Mouse (Mus musculus): Measurements from ENCODE around the gene Sox5. TPM values are rescaled to one million over a fixed set of nuclear protein-coding genes. Genes with fewer than 3 reads are reported as not detected.

Sox5 gene
- polyA plus RNA-seq, 1 experiment from 2014 or later = 19.9 TPM

DNA sequence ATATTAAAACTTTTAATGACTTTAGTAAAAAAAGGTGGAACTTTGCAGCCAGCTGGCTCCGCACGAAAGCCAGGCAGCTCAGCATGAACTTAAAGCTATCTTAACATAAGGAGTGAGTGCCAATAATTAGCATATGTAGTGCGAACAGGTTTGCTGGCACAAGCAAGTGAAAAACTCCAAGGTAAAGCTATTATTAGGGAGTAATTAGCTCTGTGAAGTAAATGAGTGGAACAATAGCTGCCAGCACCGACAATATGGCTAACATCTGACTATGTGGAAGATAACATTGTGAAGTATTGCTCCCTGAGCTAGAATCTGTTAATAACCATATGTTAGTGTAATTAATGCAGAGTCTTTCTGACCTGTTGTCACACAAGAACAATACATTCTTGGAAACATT is 786.7 kb downstream of the Sox5 start:
- peaks cover 6% of the 10 kb centered on the region for H3K4me1 ChIP-seq (replicated peaks)
- H3K27me3 ChIP-seq (replicated peaks) = no peaks in the 10 kb centered on the region
- WGBS = 59% methylated on average over 4 of the region's 4 CpGs
- H3K9ac ChIP-seq = no peak overlapping the region
- ATAC-seq (ENCODE audit: insufficient number of reproducible peaks, low FRiP score) = no peak
- no peak overlapping the region for H3K4me2 ChIP-seq
- no peak overlapping the region for H3K27ac ChIP-seq (ENCODE audit: poor library complexity, severe bottlenecking)
- H3K36me3 ChIP-seq = no peaks in the 10 kb centered on the region
- H3K9me3 ChIP-seq (replicated peaks) = no peaks in the 10 kb centered on the region
- H3K4me3 ChIP-seq = no peak overlapping the region

- peak; percentile 36; the same call in 1 of the 2 replicates for ATAC-seq (ENCODE audit: insufficient number of reproducible peaks, low FRiP score)
- H3K27ac ChIP-seq (ENCODE audit: poor library complexity, severe bottlenecking) = no peak overlapping the region
- no peaks in the 10 kb centered on the region for H3K27me3 ChIP-seq (replicated peaks)
- H3K4me2 ChIP-seq = no peak overlapping the region
- no peaks in the 10 kb centered on the region for H3K9me3 ChIP-seq (replicated peaks)
- H3K36me3 ChIP-seq = no peaks in the 10 kb centered on the region
- no peaks in the 10 kb centered on the region for H3K4me1 ChIP-seq (replicated peaks)
- H3K9ac ChIP-seq = no peak overlapping the region
- H3K4me3 ChIP-seq = no peak overlapping the region
These were observed 794.2 kb downstream of the Sox5 start for GRCm38 (mm10) chr6:143987548-143987947.

GRCm38 (mm10) chr6:143980131-143980530 is 801.6 kb downstream of the Sox5 start:
- no peak for ATAC-seq (ENCODE audit: insufficient number of reproducible peaks, low FRiP score)
- no peak overlapping the region for H3K4me2 ChIP-seq
- H3K9me3 ChIP-seq (replicated peaks) = no peaks in the 10 kb centered on the region
- H3K36me3 ChIP-seq = no peaks in the 10 kb centered on the region
- H3K4me1 ChIP-seq (replicated peaks) = no peaks in the 10 kb centered on the region
- no peak overlapping the region for H3K27ac ChIP-seq (ENCODE audit: poor library complexity, severe bottlenecking)
- no peak overlapping the region for H3K9ac ChIP-seq
- H3K27me3 ChIP-seq (replicated peaks) = no peaks in the 10 kb centered on the region
- H3K4me3 ChIP-seq = no peak overlapping the region
- 93% methylated on average over 8 of the region's 8 CpGs for WGBS

DNA sequence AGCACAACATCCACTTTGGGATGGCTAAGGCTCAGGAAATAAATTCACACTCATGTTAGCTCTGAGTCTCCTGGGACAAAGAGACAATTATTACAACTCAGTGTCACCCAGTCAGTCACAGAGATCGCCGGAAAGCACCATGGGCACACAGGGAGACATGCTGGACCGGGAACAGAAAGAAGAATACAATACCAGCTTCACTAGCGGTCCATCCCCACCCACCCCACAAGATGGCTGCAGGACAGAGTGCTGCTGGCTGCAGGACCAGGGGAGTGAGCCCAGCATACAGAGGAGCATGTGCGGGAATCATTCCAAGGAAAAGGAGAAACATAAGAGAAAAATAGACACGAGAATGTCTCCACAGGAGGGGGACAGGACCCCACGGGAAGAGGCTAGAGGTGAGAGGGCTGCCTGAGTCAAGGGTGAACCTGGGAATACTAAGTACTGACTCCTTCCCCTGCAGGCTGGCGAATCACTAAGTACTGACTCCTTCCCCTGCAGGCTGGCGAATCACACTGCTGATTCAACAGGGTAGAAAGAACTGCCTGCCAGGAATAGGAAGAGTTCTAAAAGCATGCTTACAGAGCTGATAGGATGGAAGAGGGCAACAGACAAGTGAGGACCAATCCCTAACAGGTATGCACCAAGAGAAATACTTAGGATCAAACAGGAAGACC is 813.9 kb downstream of the Sox5 start:
- Histone ChIP-seq H3K27me3 (replicated peaks) (no peaks in the 10 kb centered on the region), H3K9me3 (replicated peaks) (0 out of 2 replicates have a peak, but pooled peaks cover 2% of the 10 kb centered on the region), H3K4me2 (no peak overlapping the region), H3K4me1 (replicated peaks) (no peaks in the 10 kb centered on the region), H3K36me3 (no peaks in the 10 kb centered on the region), H3K27ac (ENCODE audit: poor library complexity, severe bottlenecking) (no peak overlapping the region), H3K9ac (no peak overlapping the region), H3K4me3 (no peak overlapping the region)
- no peak for ATAC-seq (ENCODE audit: insufficient number of reproducible peaks, low FRiP score)
- WGBS = 69% methylated on average over 9 of the region's 9 CpGs

DNA sequence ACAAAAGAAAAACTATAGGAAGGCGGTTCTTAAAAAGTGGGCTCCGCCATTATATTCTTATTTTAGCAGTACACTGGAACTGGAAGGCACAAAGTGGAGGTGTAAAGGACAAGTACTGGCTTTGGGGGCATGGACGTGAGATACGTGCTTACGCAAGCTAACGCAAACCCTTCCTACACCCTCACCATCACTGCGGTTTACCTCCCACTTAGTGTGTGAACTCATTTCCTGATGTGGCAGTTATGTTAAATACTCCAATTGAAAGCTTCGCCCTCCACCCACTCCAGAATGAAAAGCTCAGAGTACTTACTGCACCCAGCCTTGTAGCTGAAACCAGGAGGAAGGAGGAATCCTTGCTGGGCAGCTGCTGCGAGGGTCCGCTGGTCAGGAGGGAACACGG is 821.3 kb downstream of the Sox5 start:
- Histone ChIP-seq H3K9ac (no peak overlapping the region), H3K4me1 (replicated peaks) (no peaks in the 10 kb centered on the region), H3K9me3 (replicated peaks) (0 out of 2 replicates have a peak, but pooled peaks cover 2% of the 10 kb centered on the region), H3K4me3 (no peak overlapping the region), H3K27ac (ENCODE audit: poor library complexity, severe bottlenecking) (no peak overlapping the region), H3K27me3 (replicated peaks) (no peaks in the 10 kb centered on the region), H3K36me3 (peaks cover 4% of the 10 kb centered on the region; the same call in 1 of the 2 replicates), H3K4me2 (no peak overlapping the region)
- 94% methylated on average over 11 of the region's 11 CpGs for WGBS
- no peak for ATAC-seq (ENCODE audit: insufficient number of reproducible peaks, low FRiP score)

- H3K27me3 ChIP-seq (replicated peaks) = no peaks in the 10 kb centered on the region
- H3K4me2 ChIP-seq = no peak overlapping the region
- peaks cover 4% of the 10 kb centered on the region; the same call in 1 of the 2 replicates for H3K36me3 ChIP-seq
- H3K27ac ChIP-seq (ENCODE audit: poor library complexity, severe bottlenecking) = no peak overlapping the region
- H3K4me1 ChIP-seq (replicated peaks) = no peaks in the 10 kb centered on the region
- H3K9me3 ChIP-seq (replicated peaks) = 0 out of 2 replicates have a peak, but pooled peaks cover 2% of the 10 kb centered on the region
- 76% methylated on average over 8 of the region's 8 CpGs for WGBS
- ATAC-seq (ENCODE audit: insufficient number of reproducible peaks, low FRiP score) = no peak
- H3K9ac ChIP-seq = no peak overlapping the region
- no peak overlapping the region for H3K4me3 ChIP-seq
These were observed 821.7 kb downstream of the Sox5 start for GRCm38 (mm10) chr6:143960081-143960480.

GRCm38 (mm10) chr6:143958372-143958771 is 823.4 kb downstream of the Sox5 start:
- ATAC-seq (ENCODE audit: insufficient number of reproducible peaks, low FRiP score) = no peak
- peaks cover 4% of the 10 kb centered on the region; the same call in 1 of the 2 replicates for H3K36me3 ChIP-seq
- no peaks in the 10 kb centered on the region for H3K27me3 ChIP-seq (replicated peaks)
- H3K9me3 ChIP-seq (replicated peaks) = no peaks in the 10 kb centered on the region
- H3K4me2 ChIP-seq = no peak overlapping the region
- 71% methylated on average over 7 of the region's 7 CpGs for WGBS
- no peak overlapping the region for H3K27ac ChIP-seq (ENCODE audit: poor library complexity, severe bottlenecking)
- no peak overlapping the region for H3K9ac ChIP-seq
- H3K4me3 ChIP-seq = no peak overlapping the region
- no peaks in the 10 kb centered on the region for H3K4me1 ChIP-seq (replicated peaks)

GRCm38 (mm10) chr6:143957063-143957462 is 824.7 kb downstream of the Sox5 start:
- no peak for ATAC-seq (ENCODE audit: insufficient number of reproducible peaks, low FRiP score)
- Histone ChIP-seq H3K4me3 (no peak overlapping the region), H3K27ac (ENCODE audit: poor library complexity, severe bottlenecking) (no peak overlapping the region), H3K36me3 (peaks cover 4% of the 10 kb centered on the region; the same call in 1 of the 2 replicates), H3K4me2 (no peak overlapping the region), H3K9me3 (replicated peaks) (no peaks in the 10 kb centered on the region), H3K27me3 (replicated peaks) (no peaks in the 10 kb centered on the region), H3K4me1 (replicated peaks) (no peaks in the 10 kb centered on the region), H3K9ac (no peak overlapping the region)
- whole genome bisulfite sequencing = 71% methylated on average over 5 of the region's 5 CpGs

DNA sequence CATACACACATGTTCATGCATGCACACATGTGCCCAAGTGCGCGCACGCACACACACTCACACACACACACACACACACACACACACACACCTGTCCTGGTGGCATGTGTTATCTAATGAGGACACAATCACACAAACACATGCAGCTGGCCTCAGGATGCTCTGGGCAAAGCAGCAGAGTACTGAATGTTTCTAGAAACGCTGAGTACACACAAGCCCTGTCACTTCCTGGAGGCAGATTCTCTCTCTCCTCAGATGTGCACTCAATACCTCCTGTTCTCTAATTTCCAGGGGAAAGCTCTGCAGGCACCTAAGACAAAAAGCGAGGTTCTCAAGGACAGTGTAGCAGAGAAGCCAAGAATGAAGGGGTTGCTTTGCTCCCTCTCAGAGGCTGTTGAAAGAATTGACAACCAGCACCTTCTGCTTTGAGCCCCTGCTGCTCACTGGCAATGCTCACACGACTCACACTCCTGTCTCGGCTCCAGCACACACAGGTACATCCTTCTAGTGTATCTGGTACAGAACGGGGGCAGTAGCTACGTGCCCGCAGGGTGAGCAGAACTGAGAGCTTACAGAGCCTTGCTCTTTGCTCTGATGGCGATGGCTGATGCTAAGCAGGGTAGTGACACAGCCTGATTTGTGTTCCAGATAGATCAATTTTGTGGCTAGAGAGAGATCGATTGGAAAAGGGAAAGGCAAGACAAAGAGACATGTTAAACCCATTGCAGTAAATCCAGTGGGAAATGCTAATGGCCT is 833.0 kb downstream of the Sox5 start:
- Histone ChIP-seq H3K9me3 (replicated peaks) (no peaks in the 10 kb centered on the region), H3K27ac (ENCODE audit: poor library complexity, severe bottlenecking) (no peak overlapping the region), H3K36me3 (no peaks in the 10 kb centered on the region), H3K4me2 (no peak overlapping the region), H3K9ac (no peak overlapping the region), H3K4me3 (no peak overlapping the region), H3K27me3 (replicated peaks) (no peaks in the 10 kb centered on the region), H3K4me1 (replicated peaks) (no peaks in the 10 kb centered on the region)
- no peak for ATAC-seq (ENCODE audit: insufficient number of reproducible peaks, low FRiP score)
- 66% methylated on average over 12 of the region's 12 CpGs for WGBS

GRCm38 (mm10) chr6:143948071-143948470 is 833.7 kb downstream of the Sox5 start:
- Histone ChIP-seq H3K4me3 (no peak overlapping the region), H3K36me3 (no peaks in the 10 kb centered on the region), H3K27me3 (replicated peaks) (no peaks in the 10 kb centered on the region), H3K27ac (ENCODE audit: poor library complexity, severe bottlenecking) (no peak overlapping the region), H3K9ac (no peak overlapping the region), H3K9me3 (replicated peaks) (0 out of 2 replicates have a peak, but pooled peaks cover under 1% of the 10 kb centered on the region), H3K4me1 (replicated peaks) (no peaks in the 10 kb centered on the region), H3K4me2 (no peak overlapping the region)
- 90% methylated on average over 4 of the region's 4 CpGs for WGBS
- no peak for ATAC-seq (ENCODE audit: insufficient number of reproducible peaks, low FRiP score)

- Histone ChIP-seq H3K27ac (ENCODE audit: poor library complexity, severe bottlenecking) (no peak overlapping the region), H3K9ac (no peak overlapping the region), H3K27me3 (replicated peaks) (no peaks in the 10 kb centered on the region), H3K4me2 (no peak overlapping the region), H3K36me3 (no peaks in the 10 kb centered on the region), H3K9me3 (replicated peaks) (0 out of 2 replicates have a peak, but pooled peaks cover 2% of the 10 kb centered on the region), H3K4me1 (replicated peaks) (no peaks in the 10 kb centered on the region), H3K4me3 (no peak overlapping the region)
- no peak for ATAC-seq (ENCODE audit: insufficient number of reproducible peaks, low FRiP score)
- whole genome bisulfite sequencing = 81% methylated on average over 5 of the region's 5 CpGs
These were observed 838.7 kb downstream of the Sox5 start for GRCm38 (mm10) chr6:143943126-143943525.
